Mouse (Mus musculus) midbrain, postnatal 0 days (tissue): ENCODE measurements around the gene Gm49391. TPM values are rescaled to one million over a fixed set of nuclear protein-coding genes. Genes with fewer than 3 reads are reported as not detected.
"Not testable (repeated sequence)": the region's sequence is repeated elsewhere in the genome, so short reads cannot be mapped to it uniquely, and the experiment has no call there.

Source experiments
- ATAC-seq: fragments of 200-750 bp; cut with Nextera tagmentation; 2 replicates; pipeline ENCODE4 v1.8.0; 2017; ENCODE audit warnings: moderate number of reproducible peaks, mild to moderate bottlenecking, moderate TSS enrichment, moderate library complexity; ENCODE audit not compliant: low FRiP score
- DNase-seq: peaks from one replicate; pipeline ENCODE4 v3.0.0-alpha.2; 2015; ENCODE audit warnings: low spot score
- H3K27ac ChIP-seq: fragments of 300-500 bp; sonication (generic); 2 replicates; pipeline ENCODE4 v1.5.1; 2014; ENCODE audit warnings: low read depth, mild to moderate bottlenecking, low read length, mixed read lengths
- H3K27me3 ChIP-seq: fragments of 300-500 bp; sonication (generic); 2 replicates; pipeline ENCODE4 v1.6.1; 2014; ENCODE audit warnings: low read length, control low read depth, mixed read lengths; ENCODE audit not compliant: insufficient read depth
- H3K36me3 ChIP-seq: fragments of 300-500 bp; sonication (generic); 2 replicates; pipeline ENCODE4 v1.6.1; 2014; ENCODE audit warnings: low read length, control low read depth, mixed read lengths; ENCODE audit not compliant: insufficient read depth
- H3K4me1 ChIP-seq: fragments of 300-500 bp; sonication (generic); 2 replicates; pipeline ENCODE4 v1.6.1; 2014; ENCODE audit warnings: mild to moderate bottlenecking, control low read depth, antibody characterized with exemption, low read length, mixed read lengths; ENCODE audit not compliant: insufficient read depth
- H3K4me2 ChIP-seq: fragments of 300-500 bp; sonication (generic); 2 replicates; pipeline ENCODE4 v1.6.1; 2014; ENCODE audit warnings: low read depth, mild to moderate bottlenecking, low read length, mixed read lengths; ENCODE audit not compliant: poor library complexity, severe bottlenecking
- H3K4me3 ChIP-seq: fragments of 300-500 bp; sonication (generic); 2 replicates; pipeline ENCODE4 v1.5.1; 2014; ENCODE audit warnings: low read depth, mild to moderate bottlenecking, low read length, moderate library complexity
- H3K9ac ChIP-seq: fragments of 300-500 bp; sonication (generic); replicated peaks from 2 replicates; pipeline ENCODE4 v1.6.1; 2014; ENCODE audit warnings: mild to moderate bottlenecking, low read length, moderate library complexity, mixed read lengths; ENCODE audit not compliant: poor library complexity, severe bottlenecking
- H3K9me3 ChIP-seq: fragments of 300-500 bp; sonication (generic); 2 replicates; pipeline ENCODE4 v1.6.1; 2016; ENCODE audit warnings: low read length, control low read depth
- CTCF ChIP-seq: IDR thresholded peaks from 2 replicates; pipeline ENCODE4 v1.5.1; 2016; ENCODE audit warnings: antibody characterized with exemption, mild to moderate bottlenecking
- WGBS: fragments of 180-500 bp; shearing (Covaris S2); extraction: QIAGEN DNeasy Blood & Tissue Kit; methylation state at CpG from one replicate; pipeline ENCODE4 v1.1.7; 2014; 5-methylcytosine and 5-hydroxymethylcytosine counted together
- polyA plus RNA-seq: library from polyadenylated mRNA; unstranded; fragments of >200 nt; fragmentation: Nextera tagmentation; extraction: Ambion mirVana; gene quantifications from 2 replicates; pipeline ENCODE4 v1.2.1, GENCODE M21; 2015
- total RNA-seq: library from RNA; depleted of rRNA; stranded (reverse); fragments of >200 nt; gene quantifications from 2 replicates; pipeline ENCODE4 v1.2.3, GENCODE M21; 2014

Gene Gm49391
- total and polyA plus RNA-seq, 2 experiments from 2014 or later = 0.75 to 6.0 TPM

- Histone ChIP-seq H3K27me3 (no peaks in the 10 kb centered on the region), H3K27ac (no peak within 1 kb of the TSS), H3K36me3 (no peaks in the 10 kb centered on the region), H3K4me2 (no peak within 1 kb of the TSS), H3K9me3 (peaks cover 4% of the 10 kb centered on the region; the same call in 1 of the 2 replicates), H3K4me3 (no peak within 1 kb of the TSS), H3K4me1 (no peaks in the 10 kb centered on the region), H3K9ac (no peak within 1 kb of the TSS)
- TF ChIP-seq CTCF = no peak
- DNase-seq (peak; percentile 2), ATAC-seq (no peak)
- 72% methylated on average over 3 of the region's 3 CpGs for WGBS
These were observed 39.0 kb downstream of the Gm49391 start, which contains the start of gene Ctla2b for GRCm38 (mm10) chr13:60897328-60897727. Gene Ctla2b (minus strand): TSS chr13:60897447.

- not testable (repeated sequence) for H3K36me3 ChIP-seq, H3K9ac ChIP-seq, DNase-seq, ATAC-seq, H3K4me1 ChIP-seq, H3K4me3 ChIP-seq, H3K27me3 ChIP-seq, H3K9me3 ChIP-seq, H3K27ac ChIP-seq, H3K4me2 ChIP-seq
- 82% methylated on average over 7 of the region's 8 CpGs for WGBS
These were observed 39.6 kb downstream of the Gm49391 start, which contains the start of gene Gm49392 for GRCm38 (mm10) chr13:60896794-60897193. Gene Gm49392 (minus strand): TSS chr13:60896894.

- no peak for TF ChIP-seq CTCF
- Histone ChIP-seq H3K4me1 (no peaks in the 10 kb centered on the region), H3K9me3 (peaks cover 4% of the 10 kb centered on the region; the same call in 1 of the 2 replicates), H3K9ac (no peak overlapping the region), H3K4me3 (no peak overlapping the region), H3K36me3 (no peaks in the 10 kb centered on the region), H3K27ac (no peak overlapping the region), H3K27me3 (no peaks in the 10 kb centered on the region), H3K4me2 (no peak overlapping the region)
- DNase-seq = no peak
- ATAC-seq = no peak
These were observed 40.8 kb downstream of the Gm49391 start for GRCm38 (mm10) chr13:60895406-60896160.

GRCm38 (mm10) chr13:60892301-60892700 lies 44.1 kb downstream of the Gm49391 start:
- H3K9me3 ChIP-seq = no peaks in the 10 kb centered on the region
- no peak overlapping the region for H3K4me2 ChIP-seq
- ATAC-seq = no peak
- H3K9ac ChIP-seq = no peak overlapping the region
- H3K36me3 ChIP-seq = no peaks in the 10 kb centered on the region
- no peak for DNase-seq
- WGBS = 92% methylated on average over 1 of the region's 1 CpGs
- no peak for TF ChIP-seq CTCF
- no peaks in the 10 kb centered on the region for H3K27me3 ChIP-seq
- no peak overlapping the region for H3K4me3 ChIP-seq
- no peaks in the 10 kb centered on the region for H3K4me1 ChIP-seq
- H3K27ac ChIP-seq = no peak overlapping the region

- no peak within 1 kb of the TSS for H3K9ac ChIP-seq
- H3K4me1 ChIP-seq = no peaks in the 10 kb centered on the region
- H3K9me3 ChIP-seq = no peaks in the 10 kb centered on the region
- no peaks in the 10 kb centered on the region for H3K27me3 ChIP-seq
- H3K36me3 ChIP-seq = no peaks in the 10 kb centered on the region
- H3K4me2 ChIP-seq = no peak within 1 kb of the TSS
- DNase-seq = no peak
- no peak for TF ChIP-seq CTCF
- 57% methylated on average over 1 of the region's 1 CpGs for WGBS
- H3K27ac ChIP-seq = no peak within 1 kb of the TSS
- H3K4me3 ChIP-seq = no peak within 1 kb of the TSS
- no peak for ATAC-seq
These were observed 72.1 kb downstream of the Gm49391 start, which contains the start of gene 4930486L24Rik for GRCm38 (mm10) chr13:60864281-60864680. Gene 4930486L24Rik (minus strand): TSS chr13:60864475.
